Mouse (Mus musculus) E14TG2a.4 (cell line): ENCODE measurements at regions not wholly inside any gene's neighbourhood (a gene's known extent, or its start where the extent isn't known, plus 50 kb on each side); places are given as distances from the start of the nearest gene placed in this dataset.
"Not testable (repeated sequence)": the region's sequence is repeated elsewhere in the genome, so short reads cannot be mapped to it uniquely, and the experiment has no call there.

Source experiments
- CTCF ChIP-seq: conservative IDR thresholded peaks from 2 replicates; pipeline ENCODE4 v1.5.1; 2014; ENCODE audit warnings: low read length
- POU5F1 ChIP-seq: IDR thresholded peaks from 2 replicates; pipeline ENCODE4 v1.6.1; 2014; ENCODE audit warnings: low read length, borderline replicate concordance

DNA sequence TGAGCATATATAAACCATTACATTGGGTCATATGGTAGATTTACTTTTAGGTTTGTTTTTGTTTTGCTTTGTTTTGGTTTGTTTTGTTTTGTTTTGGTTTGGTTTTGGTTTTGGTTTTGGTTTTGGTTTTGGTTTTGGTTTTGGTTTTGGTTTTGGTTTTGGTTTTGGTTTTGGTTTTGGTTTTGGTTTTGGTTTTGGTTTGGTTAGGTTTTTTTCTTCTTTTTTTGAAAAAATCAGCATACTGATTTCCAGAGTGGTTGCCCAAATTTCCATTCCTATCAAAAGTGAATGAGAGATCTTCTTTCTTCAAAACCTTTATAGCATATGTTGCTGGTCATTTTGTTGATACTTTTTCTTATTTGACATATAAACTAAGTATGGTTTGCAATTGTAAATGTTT is 444.0 kb downstream of the Arl4a start:
- not testable (repeated sequence) for TF ChIP-seq CTCF, POU5F1
